Mouse (Mus musculus) yolk sac, embryonic 10.5 days (tissue): ENCODE results near the gene Armc9.

Experiments
- DNase-seq: peaks from one replicate; pipeline ENCODE4 v3.0.0-alpha.2; 2017; ENCODE audit warnings: low spot score

Armc9 gene

GRCm38 (mm10) chr1:86281781-86282536 is 127.4 kb downstream of the Armc9 start:
- no peak for DNase-seq

DNA sequence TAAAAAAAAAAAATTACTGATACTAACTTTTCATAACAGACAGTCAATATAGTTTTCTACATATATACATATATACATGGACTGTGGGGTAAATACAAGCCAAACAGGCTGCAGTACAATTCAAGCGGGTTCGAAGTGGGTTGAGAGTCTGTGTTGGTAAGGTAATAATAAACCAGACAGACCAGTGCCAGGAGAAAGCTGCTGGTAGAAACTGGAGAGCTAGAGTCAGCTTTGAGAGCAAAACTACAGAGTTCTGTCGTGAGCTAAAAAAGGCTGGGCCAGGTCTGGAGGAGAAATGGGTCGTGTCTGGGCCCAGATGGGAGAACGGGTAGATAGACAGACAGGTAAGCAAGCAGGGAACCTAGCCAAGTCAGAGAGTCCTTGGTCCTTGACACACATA is 129.5 kb downstream of the Armc9 start:
- DNase-seq: no peak

DNA sequence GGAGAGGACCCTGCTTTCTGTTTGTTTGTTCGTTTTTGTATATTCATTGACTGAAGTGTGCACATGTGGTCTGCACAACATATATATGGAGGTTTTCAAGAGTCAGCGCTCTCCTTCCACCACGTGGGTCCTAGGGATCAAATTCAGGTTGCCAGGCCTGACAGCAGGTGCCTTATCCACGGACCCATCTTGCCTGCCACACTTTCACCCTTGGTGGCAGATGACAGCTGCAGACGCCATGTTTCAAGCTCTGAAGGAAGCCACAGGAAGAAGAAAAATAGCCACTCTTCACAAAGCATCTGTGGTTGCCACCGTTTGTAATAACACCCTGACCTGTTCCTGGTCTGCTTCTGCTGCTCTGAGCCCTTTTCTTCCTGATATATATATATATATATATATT is 130.7 kb downstream of the Armc9 start:
- DNase-seq: no peak

DNA sequence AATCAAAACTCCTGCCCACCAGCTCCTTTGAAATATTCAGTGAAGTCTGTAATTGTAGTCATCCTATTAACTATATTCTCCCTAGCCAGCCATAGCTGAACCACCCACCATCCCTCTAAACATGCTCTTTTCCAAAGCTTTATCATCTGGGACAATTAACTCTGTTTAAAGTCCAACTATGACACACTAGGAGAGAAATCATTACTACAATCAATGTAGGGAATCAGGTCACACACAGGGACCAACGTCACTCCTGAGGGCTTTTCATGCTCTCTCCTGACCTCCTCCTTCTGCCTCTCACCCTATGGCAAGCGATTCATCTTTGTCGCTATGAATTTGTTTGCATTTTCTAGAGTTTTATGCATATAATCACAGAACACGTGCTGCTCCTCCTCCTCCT is 132.9 kb downstream of the Armc9 start:
- DNase-seq: no peak

DNA sequence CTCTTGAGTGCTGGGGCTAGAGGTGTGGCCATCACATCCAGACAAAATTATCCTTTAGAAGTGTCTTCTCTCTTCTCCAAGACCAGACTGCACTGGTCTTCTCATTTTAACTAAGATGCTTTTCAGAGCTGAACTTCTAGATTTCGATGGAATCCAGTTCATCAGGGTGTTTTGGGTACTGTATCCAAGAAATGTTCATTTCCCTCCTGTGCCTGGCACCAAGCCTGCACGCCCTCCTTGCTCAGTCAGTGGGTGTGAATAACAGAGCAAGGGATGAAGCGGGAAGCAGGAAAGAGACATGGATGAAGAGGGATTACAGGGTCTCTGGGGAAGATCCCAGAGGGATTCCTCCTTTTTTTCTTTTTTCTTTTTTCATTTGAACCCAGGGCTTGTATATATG is 135.9 kb downstream of the Armc9 start:
- DNase-seq: no peak

GRCm38 (mm10) chr1:86293091-86293490 is 138.5 kb downstream of the Armc9 start:
- no peak for DNase-seq

DNA sequence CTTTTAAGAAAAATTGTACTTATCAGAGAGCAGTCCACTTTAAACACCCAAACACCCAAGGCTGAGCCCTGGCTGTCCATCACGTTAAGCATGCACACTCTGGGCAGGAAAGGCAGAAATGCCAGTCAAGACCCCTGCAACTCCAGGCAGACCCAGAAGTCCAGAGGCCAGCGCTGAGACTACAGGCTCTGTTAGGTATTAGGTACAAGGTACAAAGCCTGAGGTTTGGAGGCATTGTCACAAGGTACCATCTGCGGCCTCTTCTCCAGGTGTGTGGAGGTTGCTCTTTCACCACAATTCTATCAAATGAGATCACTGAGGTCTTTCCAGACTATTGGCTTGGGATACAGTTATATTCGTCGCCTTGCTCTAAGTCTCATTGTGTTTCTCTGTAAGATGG is 139.3 kb downstream of the Armc9 start:
- peak; percentile 50 for DNase-seq

DNA sequence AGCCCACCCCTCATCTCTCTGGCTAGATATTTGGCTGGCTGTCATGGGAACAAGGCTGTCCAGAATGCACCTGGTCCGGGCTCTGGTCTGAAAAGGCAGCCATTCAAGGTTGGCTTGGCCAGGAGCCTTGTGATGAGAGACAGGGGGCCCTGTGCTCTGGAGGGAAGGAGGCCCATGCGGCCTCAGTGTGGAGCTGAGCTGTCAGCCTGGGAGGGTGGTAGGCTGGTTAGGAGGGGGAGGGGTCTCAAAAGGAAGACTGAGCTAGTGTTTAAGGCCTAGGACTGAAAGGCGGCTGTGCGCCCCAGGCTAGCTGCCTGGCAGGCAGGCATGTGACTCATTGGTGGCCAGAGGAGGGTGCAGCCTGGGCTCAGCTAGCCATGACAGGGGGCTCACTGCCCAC is 139.9 kb downstream of the Armc9 start:
- DNase-seq: no peak

GRCm38 (mm10) chr1:86300093-86300492 is 145.5 kb downstream of the Armc9 start:
- DNase-seq: no peak

GRCm38 (mm10) chr1:86300731-86301130 is 146.2 kb downstream of the Armc9 start:
- no peak for DNase-seq

DNA sequence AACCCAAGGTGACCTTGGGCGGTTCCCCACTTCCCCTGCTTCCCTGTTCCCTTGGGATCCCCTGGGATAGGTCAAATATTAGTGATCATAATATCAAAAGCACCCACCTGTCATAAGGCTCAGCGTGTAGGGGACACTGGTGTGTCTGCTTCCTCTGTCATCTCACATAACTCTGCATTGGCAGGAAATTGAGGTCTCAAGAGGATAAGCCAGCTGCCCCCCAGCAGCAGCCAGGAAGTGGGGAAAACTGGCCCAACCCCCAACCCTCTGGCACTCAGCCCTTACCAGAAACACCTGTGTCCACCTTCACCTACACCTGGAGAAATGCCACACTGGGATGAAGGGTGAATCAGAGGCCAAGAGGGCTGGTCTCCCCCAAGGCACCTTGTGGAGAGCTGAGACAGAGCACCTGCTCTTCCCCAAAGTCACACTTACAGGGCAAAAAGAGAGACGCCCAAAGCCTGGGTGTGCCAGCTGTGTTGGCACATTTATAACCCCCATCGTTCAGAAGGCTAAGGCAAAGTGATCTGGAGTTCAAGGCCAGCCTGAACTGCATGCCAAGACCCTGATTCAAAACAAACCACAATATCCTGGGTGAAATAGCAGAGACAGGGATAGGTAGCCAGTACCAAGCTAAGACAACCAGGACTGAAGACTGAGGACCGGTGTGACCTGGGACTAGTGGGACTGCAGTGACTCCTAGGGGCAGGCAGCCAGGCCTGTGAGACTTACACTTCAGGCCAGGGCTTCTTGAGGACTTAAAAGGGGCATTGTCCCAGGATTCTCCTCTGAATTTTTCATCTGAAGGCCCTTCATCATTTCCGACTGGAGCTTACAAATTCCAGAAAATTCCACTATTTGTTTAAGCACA is 146.9 kb downstream of the Armc9 start:
- no peak for DNase-seq

GRCm38 (mm10) chr1:86302532-86302931 is 148.0 kb downstream of the Armc9 start, which contains the start of gene B3gnt7:
Gene B3gnt7 (plus strand): TSS chr1:86302832.
- DNase-seq: no peak

GRCm38 (mm10) chr1:86303063-86303872 is 148.7 kb downstream of the Armc9 start:
- peak; percentile 80 for DNase-seq

DNA sequence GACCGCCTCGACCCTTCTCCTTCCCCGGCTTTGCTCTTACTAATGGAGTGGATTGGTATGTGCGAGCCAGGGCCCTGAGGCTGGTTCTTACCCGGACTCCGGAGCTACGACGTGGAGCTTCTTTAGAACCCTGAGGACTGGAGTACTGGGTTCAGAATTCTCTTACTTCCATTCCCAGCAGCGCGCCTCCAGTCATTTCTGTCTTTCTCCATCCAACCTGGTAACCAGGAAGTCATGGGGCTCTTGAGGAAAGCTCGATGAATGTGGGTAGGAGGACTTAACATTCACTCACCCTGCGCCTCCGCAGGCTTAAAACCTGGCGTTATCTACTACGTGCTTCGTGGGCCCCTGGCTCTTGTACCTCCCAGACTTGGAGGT is 149.3 kb downstream of the Armc9 start:
- DNase-seq: no peak

DNA sequence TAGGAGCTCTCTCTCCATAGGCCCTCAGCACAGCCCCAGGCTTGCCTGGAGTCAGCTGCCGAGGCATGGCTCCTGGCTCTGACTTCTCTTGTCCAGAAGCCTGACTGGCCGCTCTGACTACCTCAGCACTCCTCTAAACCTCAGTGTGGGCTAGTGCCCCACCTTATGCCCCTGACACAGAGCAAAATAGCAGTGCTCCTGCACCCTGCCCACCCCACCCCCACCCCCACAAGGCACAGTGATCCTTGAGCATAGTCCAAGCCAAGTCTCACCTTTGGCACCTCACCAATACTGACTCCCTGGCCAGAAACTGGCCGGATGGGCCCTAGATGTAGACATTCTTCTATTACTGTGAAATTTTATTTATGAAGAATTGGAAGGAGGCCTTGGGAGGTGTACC is 152.1 kb downstream of the Armc9 start:
- no peak for DNase-seq

DNA sequence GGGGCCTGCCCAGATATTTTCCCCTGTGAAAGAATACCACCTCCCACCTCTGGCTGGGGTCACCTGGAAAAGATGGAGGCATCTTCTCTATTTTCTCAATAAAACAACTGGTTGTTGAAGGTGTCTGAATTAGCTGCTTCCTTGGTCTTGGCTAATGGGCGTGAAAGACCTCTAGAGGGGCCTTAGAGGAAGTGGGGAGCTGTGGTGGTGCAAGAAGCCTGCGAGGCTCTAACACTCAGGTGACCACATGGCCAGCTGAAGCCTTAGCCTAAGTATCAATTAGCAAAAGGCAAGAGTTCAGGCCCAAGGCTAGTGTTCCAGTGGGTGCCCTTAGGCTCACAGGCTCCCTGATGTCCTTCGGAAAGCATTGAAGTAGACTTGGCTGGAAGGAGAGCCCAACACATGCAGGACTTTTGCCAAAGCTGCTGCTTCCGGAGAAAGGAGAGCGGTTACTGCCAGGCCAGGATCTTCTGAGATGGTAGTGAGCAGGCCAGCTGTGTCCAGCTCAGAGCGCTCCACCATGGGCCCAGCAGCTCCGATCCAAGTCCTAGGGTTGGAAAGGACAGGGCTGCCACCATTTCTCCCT is 152.7 kb downstream of the Armc9 start:
- no peak for DNase-seq

GRCm38 (mm10) chr1:86307871-86308641 is 153.5 kb downstream of the Armc9 start:
- no peak for DNase-seq

DNA sequence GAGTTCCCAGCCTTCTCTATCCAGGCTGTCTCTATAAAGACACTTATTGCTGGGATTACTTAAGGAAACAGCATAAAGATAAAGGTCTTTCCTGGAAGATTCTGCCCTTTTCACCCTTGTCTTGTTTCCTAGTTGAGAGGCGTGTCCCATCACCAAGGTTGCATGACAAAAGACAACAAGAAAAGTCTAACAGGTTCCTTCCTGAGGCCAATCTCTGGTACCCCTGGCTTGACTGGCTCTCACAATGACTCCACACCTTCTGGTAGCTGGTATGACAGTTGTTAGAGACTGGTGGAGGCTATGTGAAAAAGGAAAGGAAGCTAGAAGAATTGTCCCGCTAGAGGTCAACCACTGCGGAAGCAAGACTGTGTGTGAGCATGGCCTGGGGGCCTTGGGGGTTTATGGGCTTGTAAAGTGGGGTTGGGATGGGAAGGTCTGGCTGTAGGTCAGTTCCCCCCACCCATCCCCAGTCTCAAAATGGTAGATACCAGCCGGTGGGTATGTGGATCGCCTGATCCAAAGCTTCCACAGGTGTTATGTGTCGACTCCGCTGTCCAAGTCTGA is 154.8 kb downstream of the Armc9 start:
- DNase-seq: no peak

GRCm38 (mm10) chr1:86310536-86311310 is 156.1 kb downstream of the Armc9 start:
- DNase-seq: no peak

DNA sequence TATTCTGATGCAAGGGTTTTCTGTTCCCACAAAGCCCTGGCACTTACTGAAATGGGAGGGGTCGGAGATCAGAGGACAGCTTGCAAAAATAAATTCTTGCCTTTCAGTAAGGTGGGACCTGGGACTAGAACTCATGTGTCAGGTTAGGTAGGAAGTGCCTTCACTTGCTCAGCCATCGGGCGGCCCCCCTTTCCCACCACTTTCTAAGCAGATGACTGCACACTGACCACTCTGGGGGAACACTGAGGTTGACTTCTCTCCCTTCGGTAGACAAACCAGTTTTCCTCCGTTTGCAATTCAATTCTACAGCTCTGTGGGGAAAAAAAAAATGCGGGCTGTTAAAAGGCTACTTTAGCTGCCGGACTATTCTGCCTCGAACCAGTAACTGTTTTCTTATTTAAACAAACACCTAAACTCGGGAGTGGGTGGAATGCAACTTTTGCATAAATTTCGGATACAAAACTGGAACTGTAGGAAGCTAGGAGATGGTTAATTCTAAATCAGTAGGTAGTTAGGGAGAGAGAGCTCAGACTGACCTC is 157.0 kb downstream of the Armc9 start:
- no peak for DNase-seq
